In the genomic region with DNA sequence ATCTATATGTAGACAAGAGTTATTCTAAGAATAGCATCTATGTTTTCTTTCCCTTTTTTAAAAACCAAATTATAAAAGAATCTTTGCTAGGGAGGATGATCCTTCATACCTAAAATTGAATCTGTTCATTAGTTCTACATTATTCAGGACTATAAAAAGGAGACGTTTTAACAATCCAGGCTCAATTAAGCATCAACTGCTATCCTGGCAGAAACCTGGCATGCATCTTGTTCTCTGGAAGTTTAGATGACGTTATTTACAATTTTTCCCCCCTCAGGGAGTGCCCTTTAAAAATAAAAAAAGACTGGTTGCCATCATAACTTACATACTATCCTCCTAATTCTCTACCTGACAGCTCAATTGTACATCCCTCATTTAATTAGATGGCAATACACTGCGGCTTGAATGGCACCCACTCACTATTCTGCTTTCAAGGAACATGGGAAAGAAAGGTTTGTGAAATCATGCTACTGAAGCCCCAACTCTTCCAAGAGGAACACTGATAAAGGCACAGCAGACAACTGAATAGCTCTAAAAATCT, we compare ENCODE assay signal across 21 mouse cellular contexts.
DNase-seq lines count a peak whose midpoint lies in the region; ATAC-seq lines count a peak whose summit lies in the region.
"Had no signal": no experiment of that assay in that cellular context is flagged by ENCODE, and none has a peak within 500 bp of the region (broad histone marks: within the 10 kb centered on the region; RNA-seq: fewer than 3 reads in every experiment).

No protein-coding gene starts in this region.

- peak; percentile 26 for DNase-seq in forebrain, embryonic 14.5 days (ENCODE audit: low spot score)
- no peak for DNase-seq in forebrain, embryonic 10.5 days (ENCODE audit: extremely low spot score, low spot score)
- no peak for DNase-seq in neural tube, embryonic 10.5 days (ENCODE audit: extremely low spot score, low spot score)
- DNase-seq in layer of hippocampus, adult 9-11 months: no peak
- no peak for DNase-seq in T-cell, adult 2 months (ENCODE audit: low spot score)
- DNase-seq: adrenal gland, adult 8-10 months; adrenal gland, postnatal 14 days; adrenal gland, postnatal 36 days; cerebellum, adult 11 months; cerebellum, adult 18-20 months; cerebellum, adult 8-10 months; cerebellum, adult 9-11 months; cerebellum, postnatal 14 days; cerebellum, postnatal 36 days; embryo, embryonic 11 days had no signal

- H3K27me3 ChIP-seq in forebrain, embryonic 14.5 days (replicated peaks; ENCODE audit: control insufficient read depth, insufficient read depth, low read length): no peaks in the 10 kb centered on the region
- no peaks in the 10 kb centered on the region for H3K27me3 ChIP-seq in forebrain, embryonic 10.5 days (ENCODE audit: poor library complexity, severe bottlenecking)
- H3K27me3 ChIP-seq in neural tube, embryonic 13.5 days: no peaks in the 10 kb centered on the region
- H3K27me3 ChIP-seq in forebrain, embryonic 16.5 days (replicated peaks; ENCODE audit: control insufficient read depth, insufficient read depth, low read length): no peaks in the 10 kb centered on the region
- H3K27me3 ChIP-seq: embryonic facial prominence, embryonic 13.5 days; embryonic facial prominence, embryonic 15.5 days had no signal

- no peak overlapping the region for H3K9ac ChIP-seq in forebrain, embryonic 14.5 days (ENCODE audit: low read length)
- H3K9ac ChIP-seq in neural tube, embryonic 13.5 days: no peak overlapping the region
- H3K9ac ChIP-seq in forebrain, embryonic 16.5 days (replicated peaks; ENCODE audit: low read depth, low read length): no peak overlapping the region
- H3K9ac ChIP-seq: embryonic facial prominence, embryonic 13.5 days; embryonic facial prominence, embryonic 15.5 days had no signal

- peak; percentile 46; the same call in 1 of the 2 replicates for ATAC-seq in forebrain, embryonic 14.5 days
- 0 out of 2 replicates have a peak, but pooled peaks have one; percentile 23 for ATAC-seq in neural tube, embryonic 13.5 days (ENCODE audit: low read depth)
- ATAC-seq in forebrain, embryonic 16.5 days: peak; percentile 65
- ATAC-seq: activated CD4-positive, CD25-positive, alpha-beta regulatory T cell, adult 4 months had no signal

- H3K4me2 ChIP-seq in forebrain, embryonic 14.5 days (ENCODE audit: low read length): no peak overlapping the region
- H3K4me2 ChIP-seq in neural tube, embryonic 13.5 days: no peak overlapping the region
- H3K4me2 ChIP-seq in forebrain, embryonic 16.5 days (ENCODE audit: low read length): no peak overlapping the region
- H3K4me2 ChIP-seq: embryonic facial prominence, embryonic 13.5 days; embryonic facial prominence, embryonic 15.5 days had no signal

- H3K4me3 ChIP-seq in forebrain, embryonic 14.5 days (ENCODE audit: low read depth, low read length): no peak overlapping the region
- H3K4me3 ChIP-seq in forebrain, embryonic 10.5 days: no peak overlapping the region
- no peak overlapping the region for H3K4me3 ChIP-seq in neural tube, embryonic 13.5 days
- no peak overlapping the region for H3K4me3 ChIP-seq in forebrain, embryonic 16.5 days (replicated peaks; ENCODE audit: low read length)
- H3K4me3 ChIP-seq: embryonic facial prominence, embryonic 13.5 days; embryonic facial prominence, embryonic 15.5 days; erythroblast, embryonic 14.5 days had no signal

- WGBS in forebrain, embryonic 14.5 days: 24% methylated on average over 3 of the region's 3 CpGs
- WGBS in forebrain, embryonic 10.5 days: 89% methylated on average over 3 of the region's 3 CpGs
- WGBS in neural tube, embryonic 13.5 days: 43% methylated on average over 3 of the region's 3 CpGs
- WGBS in forebrain, embryonic 16.5 days: 20% methylated on average over 3 of the region's 3 CpGs

- H3K36me3 ChIP-seq in forebrain, embryonic 14.5 days (ENCODE audit: control insufficient read depth, insufficient read depth, low read length): no peaks in the 10 kb centered on the region
- no peaks in the 10 kb centered on the region for H3K36me3 ChIP-seq in forebrain, embryonic 10.5 days (replicated peaks)
- H3K36me3 ChIP-seq in neural tube, embryonic 13.5 days: no peaks in the 10 kb centered on the region
- no peaks in the 10 kb centered on the region for H3K36me3 ChIP-seq in forebrain, embryonic 16.5 days (ENCODE audit: control insufficient read depth, insufficient read depth)
- H3K36me3 ChIP-seq: embryonic facial prominence, embryonic 13.5 days; embryonic facial prominence, embryonic 15.5 days had no signal

- no peak overlapping the region for H3K27ac ChIP-seq in forebrain, embryonic 14.5 days (ENCODE audit: low read depth, low read length)
- H3K27ac ChIP-seq in forebrain, embryonic 10.5 days: no peak overlapping the region
- H3K27ac ChIP-seq in neural tube, embryonic 13.5 days (replicated peaks): no peak overlapping the region
- H3K27ac ChIP-seq in forebrain, embryonic 16.5 days (ENCODE audit: low read length): no peak overlapping the region
- H3K27ac ChIP-seq: embryonic facial prominence, embryonic 13.5 days; embryonic facial prominence, embryonic 15.5 days had no signal

- peaks cover 2% of the 10 kb centered on the region; the same call in 1 of the 2 replicates for H3K4me1 ChIP-seq in forebrain, embryonic 14.5 days (ENCODE audit: control insufficient read depth, insufficient read depth, low read length)
- H3K4me1 ChIP-seq in forebrain, embryonic 10.5 days: no peaks in the 10 kb centered on the region
- H3K4me1 ChIP-seq in neural tube, embryonic 13.5 days (replicated peaks): no peaks in the 10 kb centered on the region
- peaks cover 4% of the 10 kb centered on the region for H3K4me1 ChIP-seq in forebrain, embryonic 16.5 days (replicated peaks; ENCODE audit: control insufficient read depth, insufficient read depth, low read length)
- H3K4me1 ChIP-seq: embryonic facial prominence, embryonic 13.5 days; embryonic facial prominence, embryonic 15.5 days had no signal

- no peaks in the 10 kb centered on the region for H3K9me3 ChIP-seq in forebrain, embryonic 14.5 days (replicated peaks; ENCODE audit: control insufficient read depth, low read length)
- no peaks in the 10 kb centered on the region for H3K9me3 ChIP-seq in forebrain, embryonic 10.5 days
- no peaks in the 10 kb centered on the region for H3K9me3 ChIP-seq in neural tube, embryonic 13.5 days
- no peaks in the 10 kb centered on the region for H3K9me3 ChIP-seq in forebrain, embryonic 16.5 days (ENCODE audit: control insufficient read depth, low read length)
- H3K9me3 ChIP-seq: embryonic facial prominence, embryonic 13.5 days; embryonic facial prominence, embryonic 15.5 days had no signal
